Mouse (Mus musculus) layer of hippocampus, adult 9-11 months (tissue): ENCODE measurements around the gene Elovl2.
A peak's percentile ranks its signal among the peaks of the same experiment; 100 is the strongest.
"Not testable (repeated sequence)": the region's sequence is repeated elsewhere in the genome, so short reads cannot be mapped to it uniquely, and the experiment has no call there.

Experiments used
- DNase-seq: peaks from one replicate; pipeline ENCODE4 v3.0.0; 2022

Gene Elovl2

GRCm38 (mm10) chr13:41233241-41233640 lies 13.0 kb upstream of the Elovl2 start:
- DNase-seq = no peak

GRCm38 (mm10) chr13:41232209-41232608 lies 12.0 kb upstream of the Elovl2 start:
- no peak for DNase-seq

- peak; percentile 40 for DNase-seq
Measured at GRCm38 (mm10) chr13:41231389-41231983, 11.3 kb upstream of the Elovl2 start.

GRCm38 (mm10) chr13:41230256-41230655 lies 10.1 kb upstream of the Elovl2 start:
- DNase-seq = no peak

- no peak for DNase-seq
Measured at GRCm38 (mm10) chr13:41228060-41228459, 7.9 kb upstream of the Elovl2 start.

- DNase-seq = no peak
Measured at GRCm38 (mm10) chr13:41226513-41226912, 6.3 kb upstream of the Elovl2 start.

GRCm38 (mm10) chr13:41219687-41220303 lies 410 bp downstream of the Elovl2 start:
- DNase-seq = no peak

GRCm38 (mm10) chr13:41219056-41219455 lies 1.1 kb downstream of the Elovl2 start:
- DNase-seq = no peak

GRCm38 (mm10) chr13:41216236-41216635 lies 4.0 kb downstream of the Elovl2 start:
- no peak for DNase-seq

GRCm38 (mm10) chr13:41215669-41216068 lies 4.5 kb downstream of the Elovl2 start:
- DNase-seq = no peak

GRCm38 (mm10) chr13:41212558-41213322 lies 7.5 kb downstream of the Elovl2 start:
- DNase-seq = no peak

GRCm38 (mm10) chr13:41211276-41211675 lies 8.9 kb downstream of the Elovl2 start:
- no peak for DNase-seq

- DNase-seq = peak; percentile 50
Measured at GRCm38 (mm10) chr13:41206241-41206640, 14.0 kb downstream of the Elovl2 start.

GRCm38 (mm10) chr13:41205568-41205967 lies 14.6 kb downstream of the Elovl2 start:
- not testable (repeated sequence) for DNase-seq

- no peak for DNase-seq
Measured at GRCm38 (mm10) chr13:41203691-41204090, 16.5 kb downstream of the Elovl2 start.

GRCm38 (mm10) chr13:41203289-41203688 lies 16.9 kb downstream of the Elovl2 start:
- peak; percentile 25 for DNase-seq

GRCm38 (mm10) chr13:41200861-41201260 lies 19.3 kb downstream of the Elovl2 start:
- DNase-seq = peak; percentile 24

- no peak for DNase-seq
Measured at GRCm38 (mm10) chr13:41195640-41196333, 24.4 kb downstream of the Elovl2 start.

GRCm38 (mm10) chr13:41187886-41188285 lies 32.3 kb downstream of the Elovl2 start:
- DNase-seq = no peak

GRCm38 (mm10) chr13:41158426-41158825 lies 61.8 kb downstream of the Elovl2 start:
- no peak for DNase-seq

- no peak for DNase-seq
Measured at GRCm38 (mm10) chr13:41153146-41153545, 67.1 kb downstream of the Elovl2 start.

GRCm38 (mm10) chr13:41146271-41146670 lies 73.9 kb downstream of the Elovl2 start:
- peak; percentile 49 for DNase-seq

GRCm38 (mm10) chr13:41145433-41145970 lies 74.7 kb downstream of the Elovl2 start:
- DNase-seq = no peak
